Mouse (Mus musculus): ENCODE measurements around the gene Kxd1.
"Not testable (repeated sequence)": the region's sequence is repeated elsewhere in the genome, so short reads cannot be mapped to it uniquely, and the experiment has no call there.

Gene Kxd1

DNA sequence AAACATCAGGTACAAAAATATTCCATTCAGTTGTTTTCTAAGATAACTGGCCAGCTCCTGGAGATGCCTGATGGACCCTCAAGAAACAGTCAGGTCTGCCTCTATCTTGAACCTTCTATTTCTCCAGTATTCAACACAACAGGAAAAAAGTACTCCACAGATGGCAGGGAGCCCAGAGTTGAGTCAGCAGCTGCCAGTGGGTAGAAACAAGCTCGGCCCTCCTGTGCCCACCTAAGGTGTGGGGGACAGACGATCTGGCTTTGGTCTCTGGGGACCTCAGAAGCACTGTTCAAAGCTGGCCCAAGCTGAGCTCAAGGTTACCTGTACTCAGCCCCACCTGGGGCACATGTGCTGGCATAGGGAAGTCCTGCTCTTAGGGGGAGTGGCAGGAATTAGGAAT, 14.3 kb downstream of the Kxd1 start:
- no peak for DNase-seq (ENCODE audit: low read depth, low spot score)

GRCm38 (mm10) chr8:70512253-70512903, 15.4 kb downstream of the Kxd1 start:
- DNase-seq (ENCODE audit: low read depth, low spot score) = no peak

DNA sequence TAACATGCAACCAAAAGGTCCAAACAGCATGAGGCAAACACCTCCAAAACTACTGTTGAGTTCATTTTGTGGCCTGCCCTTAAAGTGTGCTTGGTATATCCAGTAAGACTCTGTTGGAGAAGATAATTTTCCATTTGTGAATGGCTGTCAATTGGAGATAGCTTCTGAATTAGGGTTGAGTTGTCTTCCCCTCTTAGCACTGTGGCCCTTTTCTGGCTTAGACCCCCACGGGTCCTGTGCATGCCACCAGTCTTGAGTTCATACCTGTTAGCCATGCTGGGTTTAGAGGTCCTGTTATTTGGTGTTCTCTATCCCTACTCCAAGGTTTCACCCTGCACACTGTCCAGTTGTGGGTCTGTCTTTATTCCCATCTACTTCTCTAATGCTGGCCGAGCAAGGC, 16.0 kb downstream of the Kxd1 start:
- no peak for DNase-seq (ENCODE audit: low read depth, low spot score)

GRCm38 (mm10) chr8:70511174-70511573, 16.6 kb downstream of the Kxd1 start:
- not testable (repeated sequence) for DNase-seq (ENCODE audit: low read depth, low spot score)

DNA sequence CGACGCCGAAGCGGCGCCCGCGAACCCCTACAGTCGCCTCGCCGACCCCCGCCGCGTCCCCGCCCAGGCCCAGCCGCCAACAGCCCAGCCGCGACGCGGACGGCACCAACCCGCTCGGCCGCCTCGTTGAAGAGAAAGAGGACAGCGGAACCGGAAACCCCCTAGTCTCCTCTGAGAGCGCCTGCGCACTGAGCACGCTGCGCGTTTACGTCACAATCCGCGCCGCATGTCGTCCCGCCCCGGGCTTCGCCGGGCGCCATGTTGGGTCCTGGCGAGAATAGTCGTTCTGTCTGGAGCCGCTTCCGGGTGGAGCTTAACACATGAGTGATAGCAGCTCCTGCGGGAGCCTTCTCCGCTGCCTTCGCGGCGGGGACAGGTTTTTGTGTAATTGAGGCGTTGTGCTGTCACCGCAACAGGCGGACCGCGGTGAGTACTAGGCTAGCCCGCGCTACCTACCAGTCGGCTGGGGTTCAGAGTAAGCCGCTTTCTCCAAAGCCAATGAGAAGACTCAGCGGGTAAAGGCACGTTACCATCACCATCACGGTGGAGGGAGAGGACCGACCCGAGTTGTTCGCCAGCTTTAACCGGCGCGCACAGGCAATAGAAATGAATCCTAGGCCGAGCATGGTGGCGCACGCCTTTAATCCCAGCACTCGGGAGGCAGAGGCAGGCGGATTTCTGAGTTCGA, 17.4 kb downstream of the Kxd1 start, which contains the start of gene Uba52:
Gene Uba52, minus strand, starts transcription at position 574 of the 688 bp plus-strand sequence.
- peak; percentile 97 for DNase-seq (ENCODE audit: low read depth, low spot score)

DNA sequence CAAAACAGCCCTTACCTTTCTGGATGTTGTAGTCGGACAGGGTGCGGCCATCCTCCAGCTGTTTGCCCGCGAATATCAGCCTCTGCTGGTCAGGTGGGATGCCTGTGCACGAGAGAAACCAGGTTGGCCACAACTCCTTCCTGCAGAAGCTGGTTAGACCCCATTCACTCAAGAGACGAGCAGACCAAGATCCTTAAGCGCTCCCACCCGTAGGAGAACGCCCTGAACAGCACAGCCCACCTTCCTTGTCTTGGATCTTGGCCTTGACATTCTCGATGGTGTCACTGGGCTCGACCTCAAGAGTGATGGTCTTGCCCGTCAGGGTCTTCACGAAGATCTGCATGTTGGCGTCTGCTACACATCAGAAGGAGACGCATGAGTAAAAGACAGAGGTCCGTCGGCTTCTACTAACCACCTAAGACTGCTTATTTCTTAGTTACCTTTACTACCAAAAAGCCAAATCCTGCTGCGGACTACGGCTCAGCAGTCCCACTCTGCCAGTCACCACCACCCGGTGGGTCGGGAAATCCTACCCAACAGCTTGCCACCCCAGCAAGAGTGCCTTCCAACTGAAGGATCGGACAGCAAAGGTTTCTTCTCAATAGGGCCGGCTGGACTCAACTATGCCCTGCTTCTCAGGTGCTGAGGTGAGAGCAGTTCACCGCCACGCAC, 18.3 kb downstream of the Kxd1 start:
- DNase-seq (ENCODE audit: low read depth, low spot score) = no peak

DNA sequence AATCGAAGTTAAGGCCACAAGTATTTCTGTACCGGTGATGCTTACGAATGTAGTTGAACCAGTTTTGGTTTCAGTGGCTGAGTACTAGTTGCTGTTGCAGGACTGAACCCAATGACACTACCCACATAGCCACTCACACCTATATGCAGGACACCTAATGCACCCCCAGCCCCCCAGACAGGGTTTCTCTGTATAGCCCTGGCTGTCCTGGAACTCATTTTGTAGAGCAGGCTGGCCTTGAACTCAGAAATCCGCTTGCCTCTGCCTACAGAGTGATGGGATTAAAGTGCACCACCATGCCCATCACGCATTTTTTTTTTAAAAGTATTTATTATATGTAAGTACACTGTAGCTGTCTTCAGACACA, 20.7 kb downstream of the Kxd1 start:
- no peak for DNase-seq (ENCODE audit: low read depth, low spot score)

- peak; percentile 97 for DNase-seq (ENCODE audit: low read depth, low spot score)
Measured at GRCm38 (mm10) chr8:70506328-70507026, 21.3 kb downstream of the Kxd1 start, which contains the start of gene Rex1bd. Gene Rex1bd, minus strand, starts transcription at chr8:70506752.

GRCm38 (mm10) chr8:70505698-70506327, 21.9 kb downstream of the Kxd1 start:
- DNase-seq (ENCODE audit: low read depth, low spot score) = no peak

DNA sequence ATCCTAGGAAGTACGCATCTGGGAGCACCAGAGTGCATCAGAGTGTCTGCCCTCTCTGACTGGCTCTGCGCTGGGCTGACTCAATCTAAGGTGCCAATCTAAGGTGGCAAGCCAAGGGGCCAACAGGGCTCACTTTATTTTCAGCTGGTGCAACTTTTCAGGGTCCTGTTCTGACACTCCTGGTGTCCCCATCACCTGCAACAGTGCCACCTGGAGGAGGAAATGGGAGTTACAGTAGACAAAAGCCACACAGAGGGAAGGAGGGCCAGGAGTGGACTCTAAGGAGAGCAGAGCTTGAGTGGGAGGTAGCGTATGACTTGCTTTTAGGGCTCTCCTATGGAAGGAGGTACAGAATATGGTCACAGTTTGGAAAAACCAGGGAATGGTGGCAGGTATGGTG, 22.9 kb downstream of the Kxd1 start:
- no peak for DNase-seq (ENCODE audit: low read depth, low spot score)

GRCm38 (mm10) chr8:70504291-70504716, 23.5 kb downstream of the Kxd1 start:
- DNase-seq (ENCODE audit: low read depth, low spot score) = no peak

DNA sequence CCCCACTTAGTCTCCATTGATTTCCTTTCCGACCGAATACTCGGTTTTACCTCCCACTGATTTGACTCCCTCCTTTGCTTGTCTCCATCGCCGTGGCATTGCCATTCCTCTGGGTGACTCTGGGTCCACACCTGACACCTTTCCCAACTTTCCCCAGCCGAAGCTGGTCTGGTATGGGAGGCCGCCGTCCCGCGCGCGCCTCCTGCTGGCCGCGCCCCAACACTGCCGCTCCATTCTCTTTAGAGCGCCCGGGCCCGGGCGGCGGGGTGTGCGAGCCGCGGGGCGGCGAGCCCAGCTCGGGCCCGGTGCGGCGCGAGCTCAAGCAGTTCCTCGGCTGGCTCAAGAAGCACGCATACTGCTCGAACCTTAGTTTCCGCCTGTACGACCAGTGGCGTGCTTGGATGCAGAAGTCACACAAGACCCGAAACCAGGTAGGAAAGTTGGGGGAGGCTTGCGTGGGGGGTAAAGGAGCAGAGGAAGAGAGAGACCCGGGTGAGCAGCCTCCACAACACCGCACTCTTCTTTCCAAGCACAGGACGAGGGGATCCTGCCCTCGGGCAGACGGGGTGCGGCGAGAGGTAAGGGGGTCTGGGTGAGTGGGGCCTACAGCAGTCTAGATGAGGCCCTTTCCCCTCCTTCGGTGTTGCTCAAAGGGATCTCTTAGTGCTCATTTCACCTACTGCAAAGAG, 24.6 kb downstream of the Kxd1 start:
- DNase-seq (ENCODE audit: low read depth, low spot score) = no peak

DNA sequence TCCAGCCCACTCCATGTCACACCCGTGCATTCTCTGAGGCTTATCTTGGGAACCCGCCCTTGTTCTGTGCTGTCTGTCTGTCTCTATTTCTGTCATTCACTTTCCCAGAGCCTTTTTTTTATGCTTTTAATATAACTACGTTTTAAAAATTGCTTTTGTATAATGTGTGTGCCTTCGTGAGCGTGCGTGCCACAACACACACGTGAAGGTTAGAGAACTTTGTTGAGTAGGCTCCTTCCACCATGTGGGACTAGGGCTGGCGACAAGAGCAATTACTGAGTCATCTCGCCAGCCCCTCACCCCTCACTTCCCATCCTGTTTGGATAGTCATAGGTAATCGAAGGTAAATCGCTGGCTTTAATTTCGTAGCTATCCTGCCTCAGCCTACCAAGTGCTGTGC, 25.2 kb downstream of the Kxd1 start:
- DNase-seq (ENCODE audit: low read depth, low spot score) = no peak

DNA sequence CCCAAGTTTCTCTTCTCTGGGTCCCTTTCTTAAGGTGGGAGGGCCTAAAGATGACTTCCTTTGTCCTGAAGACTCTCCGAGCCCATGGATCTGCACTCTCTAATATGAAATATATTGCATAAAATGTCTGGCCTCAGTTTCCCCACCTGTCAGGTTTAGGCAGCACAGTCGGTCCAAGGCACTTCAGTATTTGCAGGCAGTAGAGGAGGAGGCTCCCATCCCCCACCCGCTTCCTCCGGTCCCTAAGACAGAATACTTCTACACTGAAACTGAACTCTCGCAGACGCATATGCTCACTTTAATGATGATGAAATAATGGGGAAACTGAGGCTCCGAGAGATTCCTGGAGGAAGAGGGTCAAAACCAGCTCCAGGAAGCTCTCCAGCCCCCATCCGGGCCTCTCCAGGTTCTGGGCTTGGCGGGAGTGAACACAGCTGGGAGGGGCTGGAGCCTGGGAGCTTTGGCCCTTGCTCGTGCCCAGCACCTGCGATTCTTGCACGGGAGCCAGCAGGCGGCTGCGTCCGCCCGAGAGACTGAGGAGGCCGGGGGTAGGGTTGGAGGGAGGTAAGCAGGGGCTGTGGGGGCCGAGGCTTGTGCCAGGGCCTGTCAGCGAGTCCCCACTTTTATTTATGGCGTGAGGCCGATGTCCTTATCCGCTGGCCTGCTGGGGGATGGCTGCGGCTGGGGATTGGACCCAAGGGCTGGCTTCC, 25.8 kb downstream of the Kxd1 start:
- no peak for DNase-seq (ENCODE audit: low read depth, low spot score)

- DNase-seq (ENCODE audit: low read depth, low spot score) = no peak
Measured at GRCm38 (mm10) chr8:70500386-70501301, 27.1 kb downstream of the Kxd1 start.

DNA sequence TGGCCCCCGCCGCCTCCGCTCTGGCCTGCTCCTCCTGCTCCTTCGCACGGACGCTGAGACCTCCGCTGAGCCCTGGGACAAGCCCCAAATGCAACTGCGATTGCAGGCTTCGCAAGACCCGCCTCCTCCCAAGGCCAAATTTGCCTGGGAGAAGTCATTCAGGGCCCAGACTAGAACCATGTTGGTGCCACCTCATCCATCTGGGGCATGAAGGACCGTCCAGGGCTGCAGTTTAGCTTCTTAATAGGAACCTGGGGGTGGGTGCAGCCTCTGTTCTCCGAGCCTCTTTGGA, 32.0 kb downstream of the Kxd1 start:
- DNase-seq (ENCODE audit: low read depth, low spot score) = no peak

- no peak for DNase-seq (ENCODE audit: low read depth, low spot score)
Measured at GRCm38 (mm10) chr8:70495001-70495770, 32.6 kb downstream of the Kxd1 start.

DNA sequence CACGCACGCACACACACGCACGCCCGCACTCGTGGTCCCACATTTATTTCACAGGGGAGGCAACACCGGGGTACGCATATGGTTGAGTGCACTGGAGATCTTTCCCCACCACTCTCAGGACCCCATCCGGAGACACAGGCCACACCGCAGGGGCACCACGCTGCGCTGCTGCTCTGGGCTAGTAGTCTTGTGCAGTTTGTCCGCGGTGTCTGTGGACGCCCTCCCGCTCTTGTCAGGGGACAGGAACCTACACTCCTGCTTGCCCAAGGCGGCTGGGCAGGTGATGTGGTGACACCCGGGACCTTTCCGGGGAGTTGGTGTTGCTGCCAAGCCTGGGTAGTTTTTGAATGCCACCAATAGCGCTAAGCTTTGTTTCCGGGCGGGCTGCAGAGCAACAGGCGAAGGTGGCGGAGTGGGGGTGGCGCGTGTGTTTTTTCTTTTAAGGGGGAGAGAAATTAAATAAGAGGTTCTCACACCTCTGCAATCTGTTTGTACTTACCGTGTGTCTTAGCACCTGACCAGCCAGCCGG, 33.3 kb downstream of the Kxd1 start:
- DNase-seq (ENCODE audit: low read depth, low spot score) = no peak
